Mouse (Mus musculus): ENCODE data around the gene Dnase1l3. TPM values are rescaled to one million over a fixed set of nuclear protein-coding genes. Genes with fewer than 3 reads are reported as not detected.

Gene Dnase1l3
- polyA plus RNA-seq, 2 experiments: 0.68 to 2.1 TPM

DNA sequence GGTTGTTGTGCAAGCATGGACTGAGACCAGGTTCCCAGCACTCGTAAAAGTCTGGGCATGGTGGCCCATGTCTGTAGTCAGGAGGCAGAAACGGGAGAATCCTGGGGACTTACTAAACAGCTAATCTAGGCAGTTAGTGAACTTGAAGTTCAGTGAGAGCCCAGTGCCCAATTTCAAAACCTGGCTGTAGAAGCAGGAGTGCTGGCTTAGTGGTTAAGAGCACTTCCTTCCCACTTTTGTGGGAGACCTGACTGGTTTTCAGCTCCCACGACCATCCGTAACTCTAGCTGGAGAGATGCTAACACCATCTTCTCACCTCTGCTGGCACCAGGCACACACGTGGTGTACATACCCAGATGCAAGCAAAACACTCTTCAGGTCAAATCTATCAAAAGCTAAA, 72.9 kb downstream of the Dnase1l3 start:
- TF ChIP-seq EP300 (IDR thresholded peaks at IDR 0.05; ENCODE audit: low read depth) (no peak), CTCF (IDR thresholded peaks at IDR 0.05; ENCODE audit: low read depth) (no peak)
- Histone ChIP-seq H3K4me2 (ENCODE audit: low read depth) (no peak overlapping the region), H3K4me3 (ENCODE audit: insufficient read depth in 1 of 2, low read depth in 2 of 2, low read length in 2 of 2) (no peak overlapping the region), H3K9me3 (ENCODE audit: control insufficient read depth, low read length) (no peaks in the 10 kb centered on the region), H3K4me1 (replicated peaks; ENCODE audit: control insufficient read depth in 2 of 2, insufficient read depth in 2 of 2, low read length in 1 of 2) (peaks cover 0 to 3% of the 10 kb centered on the region in 2 experiments; a peak in 2 of 4 replicates), H3K27me3 (ENCODE audit: control insufficient read depth, insufficient read depth, low read length) (no peaks in the 10 kb centered on the region), H3K9ac (replicated peaks) (no peak overlapping the region), H3K27ac (no peak overlapping the region), H3K36me3 (replicated peaks; ENCODE audit: control insufficient read depth, insufficient read depth, low read depth) (no peaks in the 10 kb centered on the region)
- WGBS (ENCODE audit: insufficient replicate concordance): 38% methylated on average over 5 of the region's 5 CpGs
- DNase-seq (ENCODE audit: low read depth in 3 of 3, low spot score in 3 of 3) (no peak), ATAC-seq (ENCODE audit: insufficient read depth) (no peak)

DNA sequence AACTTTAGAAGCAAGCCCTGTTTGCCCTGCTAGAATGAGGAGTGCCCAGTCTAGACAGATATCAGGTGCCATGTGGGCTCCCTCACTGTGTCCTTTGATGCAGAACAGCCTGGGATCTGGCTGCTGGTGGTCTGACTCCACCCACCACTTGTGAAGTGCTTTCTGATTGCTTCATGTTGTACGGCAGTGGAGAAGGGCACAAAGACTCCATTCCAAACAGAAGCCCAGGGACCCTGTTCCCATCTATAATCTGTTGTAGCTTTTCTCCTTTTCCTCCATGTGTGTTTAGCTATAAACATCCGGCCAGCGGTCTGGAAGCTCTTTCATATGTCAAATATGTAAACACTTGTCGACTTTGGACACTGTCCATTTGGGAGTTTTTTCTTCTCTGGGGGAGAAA, 74.5 kb downstream of the Dnase1l3 start:
- H3K4me3 ChIP-seq (ENCODE audit: insufficient read depth in 1 of 2, low read depth in 2 of 2, low read length in 2 of 2): no peak overlapping the region
- 60% methylated on average over 4 of the region's 4 CpGs for WGBS (ENCODE audit: insufficient replicate concordance)
- no peaks in the 10 kb centered on the region for H3K27me3 ChIP-seq (ENCODE audit: control insufficient read depth, insufficient read depth, low read length)
- peaks cover 0 to 3% of the 10 kb centered on the region in 2 experiments; a peak in 2 of 4 replicates for H3K4me1 ChIP-seq (replicated peaks; ENCODE audit: control insufficient read depth in 2 of 2, insufficient read depth in 2 of 2, low read length in 1 of 2)
- TF ChIP-seq CTCF (IDR thresholded peaks at IDR 0.05; ENCODE audit: low read depth): no peak
- TF ChIP-seq EP300 (IDR thresholded peaks at IDR 0.05; ENCODE audit: low read depth): no peak
- no peak overlapping the region for H3K27ac ChIP-seq
- ATAC-seq (ENCODE audit: insufficient read depth) (no peak), DNase-seq (ENCODE audit: low read depth in 3 of 3, low spot score in 3 of 3) (no peak)
- no peak overlapping the region for H3K9ac ChIP-seq (replicated peaks)
- no peaks in the 10 kb centered on the region for H3K9me3 ChIP-seq (ENCODE audit: control insufficient read depth, low read length)
- H3K4me2 ChIP-seq (ENCODE audit: low read depth): no peak overlapping the region
- no peaks in the 10 kb centered on the region for H3K36me3 ChIP-seq (replicated peaks; ENCODE audit: control insufficient read depth, insufficient read depth, low read depth)

DNA sequence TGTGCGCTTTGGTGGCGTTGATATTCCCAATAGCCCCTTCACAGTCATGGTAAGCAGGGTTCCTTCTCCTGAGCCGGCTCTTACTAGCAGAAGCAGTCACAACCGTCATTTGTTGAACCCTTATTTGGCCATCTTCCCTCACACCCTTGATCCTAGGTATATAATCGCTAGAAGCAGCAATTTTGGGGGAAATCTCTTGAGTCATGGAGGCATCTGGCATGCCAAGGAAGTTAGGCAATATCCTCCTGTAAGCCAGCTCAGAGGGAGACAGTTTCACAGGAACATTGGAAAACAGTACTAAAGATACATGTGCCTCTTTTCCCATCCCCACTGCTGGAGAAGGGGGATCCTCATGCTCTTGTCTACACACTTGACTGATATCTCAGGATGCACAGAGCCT, 75.1 kb downstream of the Dnase1l3 start:
- no peak for DNase-seq (ENCODE audit: low read depth in 3 of 3, low spot score in 3 of 3)
- Histone ChIP-seq H3K4me3 (ENCODE audit: insufficient read depth in 1 of 2, low read depth in 2 of 2, low read length in 2 of 2) (no peak overlapping the region), H3K4me2 (ENCODE audit: low read depth) (no peak overlapping the region), H3K27me3 (ENCODE audit: control insufficient read depth, insufficient read depth, low read length) (no peaks in the 10 kb centered on the region), H3K27ac (no peak overlapping the region), H3K4me1 (replicated peaks; ENCODE audit: control insufficient read depth in 2 of 2, insufficient read depth in 2 of 2, low read length in 1 of 2) (peaks cover 0 to 3% of the 10 kb centered on the region in 2 experiments; a peak in 2 of 4 replicates), H3K9me3 (ENCODE audit: control insufficient read depth, low read length) (no peaks in the 10 kb centered on the region), H3K9ac (replicated peaks) (no peak overlapping the region), H3K36me3 (replicated peaks; ENCODE audit: control insufficient read depth, insufficient read depth, low read depth) (no peaks in the 10 kb centered on the region)
- no peak for ATAC-seq (ENCODE audit: insufficient read depth)
- WGBS (ENCODE audit: insufficient replicate concordance): 53% methylated on average over 5 of the region's 5 CpGs
- TF ChIP-seq EP300 (IDR thresholded peaks at IDR 0.05; ENCODE audit: low read depth): no peak
- no peak for TF ChIP-seq CTCF (IDR thresholded peaks at IDR 0.05; ENCODE audit: low read depth)

DNA sequence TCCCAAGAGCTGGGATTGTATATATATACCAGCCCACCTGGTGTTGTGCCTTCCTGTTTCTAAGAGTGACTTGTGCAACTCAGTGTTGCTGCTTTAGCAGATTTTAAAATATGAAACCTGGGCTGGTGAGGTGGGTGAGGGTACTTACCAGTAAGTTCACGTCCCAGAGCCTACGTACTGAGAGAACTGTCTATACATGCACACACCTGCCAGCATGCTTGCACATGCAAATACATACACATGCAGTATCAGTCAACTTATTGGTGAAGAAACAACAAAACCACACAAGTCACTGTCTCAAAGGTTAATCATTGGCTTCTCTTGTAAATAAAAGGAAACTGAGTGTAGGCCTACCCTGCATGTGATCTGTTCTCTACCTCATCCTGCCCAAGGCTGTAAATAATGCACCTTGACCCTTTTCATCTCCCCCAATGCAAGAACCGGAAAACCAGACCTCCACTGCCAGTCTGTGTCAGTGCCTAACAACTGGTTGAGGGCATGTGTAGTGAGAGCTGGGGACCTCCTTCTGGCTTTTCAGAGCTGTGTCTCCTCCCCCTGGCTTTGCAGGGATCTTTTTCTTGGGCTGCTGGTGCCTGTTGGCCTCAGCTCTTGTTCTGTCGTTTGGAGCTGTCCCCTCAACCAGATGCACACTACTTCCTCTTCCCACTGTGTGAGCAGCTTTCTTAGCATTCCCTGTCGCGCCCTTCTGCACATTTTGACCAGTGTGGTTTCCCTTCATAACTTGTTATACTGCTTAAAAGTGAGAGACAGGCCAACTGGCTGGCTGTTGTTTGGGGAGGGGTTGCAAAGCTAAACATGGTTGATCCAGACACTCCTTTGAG, 76.0 kb downstream of the Dnase1l3 start:
- peaks cover 0 to 3% of the 10 kb centered on the region in 2 experiments; a peak in 2 of 4 replicates for H3K4me1 ChIP-seq (replicated peaks; ENCODE audit: control insufficient read depth in 2 of 2, insufficient read depth in 2 of 2, low read length in 1 of 2)
- no peak for ATAC-seq (ENCODE audit: insufficient read depth)
- TF ChIP-seq CTCF (IDR thresholded peaks at IDR 0.05; ENCODE audit: low read depth) (no peak), EP300 (IDR thresholded peaks at IDR 0.05; ENCODE audit: low read depth) (no peak)
- no peak overlapping the region for H3K9ac ChIP-seq (replicated peaks)
- H3K27me3 ChIP-seq (ENCODE audit: control insufficient read depth, insufficient read depth, low read length): no peaks in the 10 kb centered on the region
- 42% methylated on average over 6 of the region's 6 CpGs for WGBS (ENCODE audit: insufficient replicate concordance)
- no peaks in the 10 kb centered on the region for H3K9me3 ChIP-seq (ENCODE audit: control insufficient read depth, low read length)
- no peak overlapping the region for H3K27ac ChIP-seq
- H3K36me3 ChIP-seq (replicated peaks; ENCODE audit: control insufficient read depth, insufficient read depth, low read depth): no peaks in the 10 kb centered on the region
- no peak for DNase-seq (ENCODE audit: low read depth in 3 of 3, low spot score in 3 of 3)
- H3K4me2 ChIP-seq (ENCODE audit: low read depth): no peak overlapping the region
- no peak overlapping the region for H3K4me3 ChIP-seq (ENCODE audit: insufficient read depth in 1 of 2, low read depth in 2 of 2, low read length in 2 of 2)

Other genes with a start within 250 kb of the Dnase1l3 start
- gene Gm26661, start 203.0 kb downstream of the Dnase1l3 start, polyA plus RNA-seq (2012; rRNA removed): not detected in 2 replicates
- gene Gm26661, start 203.0 kb downstream of the Dnase1l3 start, polyA plus RNA-seq (2014; fragmentation: Nextera tagmentation; extraction: Ambion mirVana): not detected in 2 replicates
- 3.2 and 3.7 TPM in 2 replicates for gene Flnb, start 176.6 kb downstream of the Dnase1l3 start, polyA plus RNA-seq (2012; rRNA removed)
- 3.2 and 3.6 TPM in 2 replicates for gene Flnb, start 176.6 kb downstream of the Dnase1l3 start, polyA plus RNA-seq (2014; fragmentation: Nextera tagmentation; extraction: Ambion mirVana)
- not detected in 2 replicates for gene Gm45521, start 37.3 kb downstream of the Dnase1l3 start, polyA plus RNA-seq (2012; rRNA removed)
- not detected in 2 replicates for gene Gm45521, start 37.3 kb downstream of the Dnase1l3 start, polyA plus RNA-seq (2014; fragmentation: Nextera tagmentation; extraction: Ambion mirVana)
- 3.2 and 3.4 TPM in 2 replicates for gene Abhd6, start 8.3 kb upstream of the Dnase1l3 start, polyA plus RNA-seq (2012; rRNA removed)
- 8.6 and 9.2 TPM in 2 replicates for gene Abhd6, start 8.3 kb upstream of the Dnase1l3 start, polyA plus RNA-seq (2014; fragmentation: Nextera tagmentation; extraction: Ambion mirVana)
- 4.8 and 10.7 TPM in 2 replicates for gene Rpp14, start 85.8 kb upstream of the Dnase1l3 start, polyA plus RNA-seq (2012; rRNA removed)
- 27.1 and 27.3 TPM in 2 replicates for gene Rpp14, start 85.8 kb upstream of the Dnase1l3 start, polyA plus RNA-seq (2014; fragmentation: Nextera tagmentation; extraction: Ambion mirVana)
- gene Pxk, start 103.6 kb upstream of the Dnase1l3 start, polyA plus RNA-seq (2012; rRNA removed): 5.6 and 7.1 TPM in 2 replicates
- gene Pxk, start 103.6 kb upstream of the Dnase1l3 start, polyA plus RNA-seq (2014; fragmentation: Nextera tagmentation; extraction: Ambion mirVana): 9.6 and 10.3 TPM in 2 replicates
- gene Pdhb, start 178.5 kb upstream of the Dnase1l3 start, polyA plus RNA-seq (2012; rRNA removed): 49.5 and 74.9 TPM in 2 replicates
- gene Pdhb, start 178.5 kb upstream of the Dnase1l3 start, polyA plus RNA-seq (2014; fragmentation: Nextera tagmentation; extraction: Ambion mirVana): 117 and 119 TPM in 2 replicates
- 2.6 and 3.6 TPM in 2 replicates for gene Kctd6, start 219.6 kb upstream of the Dnase1l3 start, polyA plus RNA-seq (2012; rRNA removed)
- 3.4 and 6.5 TPM in 2 replicates for gene Kctd6, start 219.6 kb upstream of the Dnase1l3 start, polyA plus RNA-seq (2014; fragmentation: Nextera tagmentation; extraction: Ambion mirVana)